Mouse (Mus musculus) spleen, postnatal 36 days (tissue): ENCODE results near the gene Pnpla5.
"Not testable (repeated sequence)": the region's sequence is repeated elsewhere in the genome, so short reads cannot be mapped to it uniquely, and the experiment has no call there.

ENCODE experiments used
- DNase-seq, 2 experiments: peaks; one replicate each; pipeline ENCODE4 v3.0.0; 2022; ENCODE audit warnings: low spot score in 2 of 2, mixed read lengths in 1 of 2

Gene Pnpla5

DNA sequence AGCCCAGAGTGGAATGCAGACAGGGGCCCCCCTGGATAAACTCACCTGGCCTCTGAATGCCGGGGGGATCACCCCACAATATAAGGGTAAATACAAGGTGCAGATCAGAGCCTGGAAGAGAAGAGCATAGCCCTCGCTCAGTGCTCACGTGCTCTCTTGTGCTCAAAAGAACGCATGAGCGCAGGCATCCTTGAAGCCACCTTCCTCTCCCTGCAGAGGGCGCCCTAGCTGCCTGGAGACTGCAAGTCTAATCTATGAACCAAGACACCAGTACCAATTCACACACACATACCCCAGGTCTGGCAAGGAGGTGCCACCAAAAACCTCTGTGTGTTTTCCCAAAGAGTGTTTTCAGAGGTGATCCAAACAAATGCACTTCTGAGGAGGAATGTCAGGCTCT, 2.4 kb downstream of the Pnpla5 start:
- DNase-seq: no peak

DNA sequence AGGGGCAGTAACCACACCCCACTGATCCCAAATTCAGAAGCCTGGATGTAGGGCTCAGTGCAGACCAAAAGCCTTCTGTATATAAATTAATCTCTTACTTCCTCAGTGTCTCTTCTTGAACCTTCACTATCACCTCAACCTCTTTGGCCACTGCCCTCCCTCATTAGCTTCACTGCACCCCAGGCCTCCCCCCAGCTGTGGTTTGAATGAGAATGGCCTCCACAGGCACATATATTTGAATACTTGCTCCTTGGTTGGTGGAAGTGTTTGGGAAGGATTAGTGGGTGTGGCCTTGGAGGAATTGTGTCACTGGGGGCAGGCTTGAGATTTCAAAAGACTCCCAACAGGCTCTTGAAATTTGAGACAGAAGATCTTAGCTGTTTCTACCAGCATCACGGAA, 6.5 kb downstream of the Pnpla5 start:
- no peak for DNase-seq

DNA sequence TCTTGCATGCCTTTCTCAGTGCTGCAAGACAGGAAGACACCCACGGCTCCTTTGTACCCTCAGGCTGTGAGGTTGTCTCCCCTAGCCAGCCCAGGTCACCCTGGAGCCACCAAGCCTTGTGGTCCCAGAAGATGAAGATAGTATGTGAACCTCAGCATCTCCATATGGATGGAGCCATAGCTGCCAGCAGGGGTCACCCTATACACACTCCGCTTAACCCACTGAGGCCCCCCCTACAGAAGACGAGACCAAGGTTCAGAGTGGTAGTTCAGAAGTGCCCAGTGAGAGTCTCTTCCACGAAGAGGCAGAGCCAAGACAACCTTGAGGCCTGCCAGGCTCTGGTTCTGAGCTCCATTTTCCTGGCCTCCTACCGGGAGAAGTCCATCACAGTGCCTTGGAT, 7.2 kb downstream of the Pnpla5 start:
- no peak for DNase-seq

DNA sequence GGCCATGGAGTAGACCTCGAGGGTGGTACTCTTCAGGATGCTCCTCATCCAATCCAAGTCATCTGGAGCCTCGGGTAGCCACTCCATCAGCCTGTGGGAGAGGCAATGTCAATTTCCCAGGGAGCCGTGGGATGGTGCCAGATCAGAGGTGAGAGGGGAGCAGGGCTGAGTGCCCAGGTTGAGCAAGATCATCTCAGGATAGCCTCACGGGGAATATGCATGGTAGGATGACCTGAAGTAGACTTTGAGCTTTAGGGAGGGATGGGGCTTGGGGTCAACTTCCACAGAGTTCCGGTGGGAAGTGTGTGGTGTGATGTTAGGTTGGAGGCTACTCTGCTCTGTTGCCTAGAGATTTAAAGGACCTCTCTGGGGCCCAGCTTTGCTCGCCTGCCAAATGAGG, 9.1 kb downstream of the Pnpla5 start:
- DNase-seq: no peak

DNA sequence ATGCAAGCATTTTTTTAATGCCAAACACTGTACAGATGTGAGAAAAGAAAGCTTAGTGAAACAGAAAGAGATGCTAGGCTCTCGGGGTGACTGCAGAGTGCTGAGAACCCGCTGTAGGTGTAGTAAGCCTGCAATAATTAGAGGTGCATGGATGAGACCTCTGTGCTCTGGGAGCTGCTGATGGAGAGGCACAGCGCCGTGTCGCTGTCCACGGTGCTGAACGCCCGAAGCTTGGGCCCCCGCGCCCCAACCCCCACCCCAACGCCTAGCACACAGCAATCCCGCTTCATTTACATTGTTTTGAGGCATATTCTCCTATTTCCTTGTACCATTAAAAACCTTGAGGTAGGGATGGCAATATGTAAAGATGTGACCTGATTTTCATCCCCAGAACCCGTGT, 14.1 kb downstream of the Pnpla5 start:
- no peak for DNase-seq

DNA sequence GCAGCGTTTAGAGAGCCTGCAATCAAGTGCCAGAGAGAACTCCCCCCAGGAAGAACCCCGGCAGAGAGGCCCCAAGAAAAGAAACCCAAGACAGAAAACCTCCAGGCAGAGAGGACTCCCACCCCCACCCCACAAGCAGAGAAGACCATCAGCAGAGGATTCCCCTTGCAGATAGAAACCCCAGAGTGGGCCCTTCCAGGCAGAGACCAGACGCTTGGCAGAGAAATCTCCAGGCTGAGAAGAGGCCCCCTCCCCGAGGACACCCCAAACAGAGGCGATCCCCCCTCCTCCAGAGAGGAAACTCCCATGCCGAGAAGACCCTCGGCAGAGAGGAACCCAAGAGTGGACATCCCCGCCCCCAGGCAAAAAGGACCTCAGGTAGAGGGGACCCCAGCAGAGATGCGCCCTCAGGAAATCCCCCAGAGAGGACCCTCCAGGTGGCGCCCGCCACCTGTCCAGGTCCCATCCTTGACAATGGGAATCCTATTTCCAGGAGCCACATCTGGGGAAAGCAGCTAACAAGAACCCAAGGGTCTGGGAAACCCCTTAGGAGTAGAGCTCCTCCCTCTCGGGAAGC, 17.0 kb downstream of the Pnpla5 start:
- no peak for DNase-seq

- DNase-seq: no peak
Observed at GRCm38 (mm10) chr15:84105105-84105923, 17.7 kb downstream of the Pnpla5 start, which contains the start of gene Sult4a1. Gene Sult4a1, minus strand, starts transcription at chr15:84105754.

- DNase-seq: no peak
Observed at GRCm38 (mm10) chr15:84104626-84105025, 18.3 kb downstream of the Pnpla5 start.

DNA sequence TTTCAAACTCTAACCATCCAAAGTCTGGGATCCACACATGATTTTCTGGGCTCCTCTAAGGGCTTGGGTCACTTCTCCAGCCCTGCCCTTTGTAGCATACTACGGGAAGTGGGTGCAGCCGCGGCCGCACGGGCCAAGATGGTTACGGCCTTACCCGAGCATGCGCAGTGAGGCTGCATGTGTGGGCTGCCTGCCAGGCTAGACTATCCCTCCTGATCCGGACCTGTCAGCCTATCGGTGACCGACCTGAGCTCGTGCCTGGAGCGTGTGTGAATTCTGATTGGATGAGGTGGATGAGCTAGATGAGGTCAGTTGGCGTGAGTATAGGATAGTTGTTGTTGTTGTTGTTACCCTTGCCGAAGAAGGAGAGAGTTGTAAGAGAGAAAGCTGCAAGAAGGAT, 25.4 kb downstream of the Pnpla5 start:
- not testable (repeated sequence) for DNase-seq

- DNase-seq: no peak
Observed at GRCm38 (mm10) chr15:84096051-84096450, 26.9 kb downstream of the Pnpla5 start.

DNA sequence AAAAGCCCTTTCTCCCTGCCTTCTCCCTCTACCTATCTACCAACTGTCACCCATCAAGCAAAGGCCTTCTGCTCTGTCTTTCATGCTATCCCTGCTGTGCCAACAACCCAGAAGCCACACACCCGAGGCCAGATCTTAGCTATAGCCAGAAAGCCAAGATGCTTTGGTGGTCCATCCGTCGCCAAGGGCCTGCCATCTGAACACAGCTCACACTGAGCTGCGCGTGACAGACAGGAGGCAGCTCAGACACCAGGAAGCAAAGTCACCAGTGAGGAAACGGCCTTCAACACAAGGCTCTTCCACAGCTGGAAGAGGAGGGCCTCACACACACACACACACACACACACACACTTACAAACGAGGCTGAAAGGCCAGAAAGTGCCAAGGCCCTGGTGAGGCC, 28.1 kb downstream of the Pnpla5 start:
- no peak for DNase-seq

- no peak for DNase-seq
Observed at GRCm38 (mm10) chr15:84086775-84087174, 36.2 kb downstream of the Pnpla5 start.

DNA sequence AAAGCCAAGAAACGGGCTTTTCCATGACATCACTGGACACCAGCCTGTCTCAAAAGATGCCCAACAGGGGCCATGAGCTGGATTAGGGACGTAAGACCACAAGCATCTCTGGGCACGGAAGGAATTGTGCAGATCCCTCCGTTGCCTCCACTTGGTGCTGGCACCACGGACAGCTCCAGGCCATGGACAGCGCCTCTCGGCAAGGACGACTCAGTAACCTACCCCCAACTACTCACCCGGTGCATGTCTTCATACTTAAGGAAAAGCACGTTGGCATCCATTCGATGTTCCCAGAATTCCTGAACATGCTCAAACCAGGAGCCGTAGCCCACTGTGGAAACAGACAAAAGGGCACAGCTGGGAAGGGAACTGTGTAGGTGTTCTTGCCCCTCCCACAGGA, 36.6 kb downstream of the Pnpla5 start:
- DNase-seq: no peak

DNA sequence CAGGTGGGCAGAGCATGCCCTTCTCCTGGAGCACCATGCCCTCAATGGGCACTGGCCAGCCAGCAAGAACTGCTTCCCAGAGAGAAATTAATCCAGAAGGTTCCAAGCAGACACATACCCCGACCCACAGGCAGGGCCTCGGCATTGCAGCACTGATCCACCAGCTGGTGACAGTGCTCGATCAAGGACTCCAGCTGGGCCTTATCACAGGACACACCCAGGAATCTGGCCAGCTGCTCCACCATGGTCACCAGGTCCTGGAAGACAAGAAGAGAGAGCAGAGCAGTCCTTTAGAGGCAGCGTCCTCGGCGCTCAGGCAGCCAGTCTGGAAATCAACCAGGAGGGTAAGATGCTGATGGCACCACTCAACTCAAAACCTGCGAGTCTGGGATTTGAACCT, 42.9 kb downstream of the Pnpla5 start:
- DNase-seq: no peak

DNA sequence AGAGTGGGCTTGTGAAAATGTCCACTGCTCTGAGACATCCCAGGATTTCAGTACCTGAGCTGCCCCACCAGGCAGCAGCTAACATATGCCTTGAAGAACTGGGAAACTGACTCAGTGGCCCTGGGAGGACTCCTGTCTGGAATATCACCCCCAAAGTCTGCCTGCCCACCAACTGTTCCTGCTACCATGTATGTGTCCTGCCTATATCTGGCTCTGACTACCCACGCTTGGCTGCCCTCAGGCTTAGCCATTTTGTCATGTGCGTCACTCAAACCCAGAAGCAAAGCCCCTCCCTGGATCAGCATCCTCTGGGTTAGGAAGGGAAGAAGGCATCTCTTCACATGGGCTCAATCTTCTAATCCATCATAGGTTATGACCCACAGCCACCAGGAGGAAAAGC, 43.5 kb downstream of the Pnpla5 start:
- DNase-seq: no peak

- no peak for DNase-seq
Observed at GRCm38 (mm10) chr15:84078667-84079066, 44.3 kb downstream of the Pnpla5 start.

DNA sequence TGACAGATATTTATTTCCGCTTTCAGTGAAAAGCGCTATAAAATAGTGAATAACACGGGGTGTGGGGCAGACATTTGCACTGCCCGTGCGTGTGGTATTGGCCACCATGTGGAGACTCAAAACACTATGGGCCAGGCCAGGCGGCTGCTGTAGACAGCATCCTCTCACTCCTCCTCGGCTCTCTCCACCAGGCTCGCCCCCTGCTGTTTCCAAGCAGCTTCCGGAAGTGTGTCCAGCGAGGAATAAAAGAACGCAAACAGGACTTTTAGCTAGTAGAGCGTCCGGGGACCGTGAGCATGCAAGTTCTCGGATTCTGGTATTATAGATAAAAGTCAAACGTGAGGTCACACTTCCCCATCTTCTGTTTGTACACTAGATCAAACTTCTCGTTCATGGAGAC, 45.8 kb downstream of the Pnpla5 start:
- no peak for DNase-seq

- no peak for DNase-seq
Observed at GRCm38 (mm10) chr15:84074705-84075185, 48.2 kb downstream of the Pnpla5 start.

GRCm38 (mm10) chr15:84073911-84074704, 48.9 kb downstream of the Pnpla5 start:
- DNase-seq: peak in 1 of 2 experiments; percentile 6

DNA sequence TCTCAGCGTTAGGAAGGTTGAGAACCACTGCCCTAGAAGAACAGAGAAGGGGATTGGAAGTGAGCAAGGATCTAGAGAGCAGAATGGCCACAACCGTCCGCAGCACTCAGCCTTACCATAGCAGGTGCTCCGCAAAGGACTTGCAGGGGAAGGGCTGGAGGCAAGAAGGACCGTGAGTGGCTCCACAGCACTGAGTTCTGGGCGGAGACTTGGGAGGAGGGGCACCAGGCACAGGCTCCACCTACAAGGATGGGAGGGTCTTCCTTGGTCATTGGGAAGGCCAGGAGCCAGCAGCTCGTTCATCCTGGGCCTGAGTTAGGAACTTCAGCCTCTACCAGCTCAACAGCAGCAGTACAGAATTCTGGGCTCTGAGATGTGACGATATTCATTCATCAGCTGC, 49.9 kb downstream of the Pnpla5 start:
- no peak for DNase-seq

- no peak for DNase-seq
Observed at GRCm38 (mm10) chr15:84072226-84072625, 50.7 kb downstream of the Pnpla5 start.

- no peak for DNase-seq
Observed at GRCm38 (mm10) chr15:84070116-84070676, 52.8 kb downstream of the Pnpla5 start.
